ENCODE assay signal across 15 mouse cellular contexts in the genomic region with DNA sequence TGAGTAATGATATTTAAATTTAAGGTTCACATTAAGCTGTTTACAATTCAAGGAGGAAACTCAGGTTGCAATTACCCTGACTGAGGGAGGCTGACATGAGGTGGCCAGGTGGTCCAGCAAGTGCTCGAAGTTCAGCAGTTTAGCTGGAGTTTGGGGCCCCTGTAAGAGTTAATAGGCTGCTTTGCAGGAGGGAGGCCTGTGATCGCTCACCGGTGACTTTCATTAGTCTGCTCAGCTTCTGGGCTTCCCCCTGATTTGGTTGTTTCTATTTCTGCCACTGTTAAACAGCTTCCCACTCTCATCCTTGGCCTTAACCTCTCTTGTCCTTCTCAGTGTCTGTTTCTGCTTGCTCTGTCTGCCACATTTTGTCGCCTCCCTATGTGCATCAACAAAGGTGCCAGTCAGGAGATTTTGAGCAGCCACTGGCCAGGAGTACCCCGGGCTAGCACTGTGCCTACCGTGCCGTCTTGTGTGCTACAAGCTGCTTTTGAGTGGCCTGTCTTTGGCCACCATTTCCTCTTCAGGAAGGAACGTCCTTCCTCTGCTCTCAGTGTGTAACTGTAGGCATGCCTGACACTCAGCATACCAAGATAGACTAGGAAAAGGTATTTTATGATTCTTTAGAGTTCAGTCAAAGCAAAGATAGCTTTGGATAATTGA.
DNase-seq lines count a peak whose midpoint lies in the region; ATAC-seq and TF ChIP-seq lines count a peak whose summit lies in the region.
"Had no signal": no experiment of that assay in that cellular context is flagged by ENCODE, and none has a peak within 500 bp of the region (broad histone marks: within the 10 kb centered on the region; RNA-seq: fewer than 3 reads in every experiment).

No protein-coding gene starts in this region.

- no peaks in the 10 kb centered on the region for H3K36me3 ChIP-seq in thymus, adult 2 months (ENCODE audit: control insufficient read depth, insufficient read depth, low read length)
- 0 out of 2 replicates have a peak, but pooled peaks cover 25% of the 10 kb centered on the region for H3K36me3 ChIP-seq in heart, postnatal 0 days (replicated peaks; ENCODE audit: control insufficient read depth, insufficient read depth, low read length)
- H3K36me3 ChIP-seq in splenic B cell, adult 2 months (ENCODE audit: control insufficient read depth, insufficient read depth, low read length, poor library complexity, severe bottlenecking), result no peaks in the 10 kb centered on the region
- H3K36me3 ChIP-seq in liver, embryonic 12.5 days, result no peaks in the 10 kb centered on the region
- H3K36me3 ChIP-seq: hindbrain, embryonic 12.5 days; midbrain, embryonic 15.5 days had no signal

- peaks cover 4% of the 10 kb centered on the region; the same call in 1 of the 2 replicates for H3K4me1 ChIP-seq in thymus, adult 2 months (replicated peaks; ENCODE audit: control insufficient read depth, insufficient read depth, low read length)
- peaks cover 10% of the 10 kb centered on the region for H3K4me1 ChIP-seq in heart, postnatal 0 days (ENCODE audit: control insufficient read depth, insufficient read depth)
- 0 out of 2 replicates have a peak, but pooled peaks cover 4% of the 10 kb centered on the region for H3K4me1 ChIP-seq in liver, embryonic 12.5 days
- H3K4me1 ChIP-seq: hindbrain, embryonic 12.5 days; midbrain, embryonic 15.5 days had no signal

- DNase-seq in gastrocnemius, adult 2 months, result no peak
- no peak for DNase-seq in gastrocnemius, postnatal 25 days
- peak; percentile 14 for DNase-seq in thymus, postnatal 25 days
- DNase-seq in thymus, adult 2 months, result no peak
- DNase-seq in heart, postnatal 0 days (ENCODE audit: low spot score), result peak; percentile 12
- peak; percentile 12 for DNase-seq in splenic B cell, adult 2 months (ENCODE audit: low read depth, low spot score)
- DNase-seq in gastrocnemius, adult 8-10 months (ENCODE audit: low spot score in 2 of 2), result no peak
- DNase-seq: adrenal gland, postnatal 36 days; cerebellum, adult 11 months; forebrain, postnatal 0 days; liver; lung, postnatal 10 days had no signal

- H3K9me3 ChIP-seq in heart, postnatal 0 days (replicated peaks; ENCODE audit: control insufficient read depth, low read length), result no peaks in the 10 kb centered on the region
- H3K9me3 ChIP-seq in liver, embryonic 12.5 days (replicated peaks), result no peaks in the 10 kb centered on the region
- H3K9me3 ChIP-seq: hindbrain, embryonic 12.5 days; midbrain, embryonic 15.5 days had no signal

- TF ChIP-seq EP300 in heart, postnatal 0 days (IDR thresholded peaks at IDR 0.05; ENCODE audit: low read depth), result no peak

- 34% methylated on average over 8 of the region's 8 CpGs for WGBS in thymus, adult 2 months
- WGBS in heart, postnatal 0 days, result 14% methylated on average over 8 of the region's 8 CpGs
- WGBS in liver, embryonic 12.5 days (ENCODE audit: insufficient replicate concordance), result 24% methylated on average over 8 of the region's 8 CpGs

- no peaks in the 10 kb centered on the region for H3K27me3 ChIP-seq in thymus, adult 2 months (ENCODE audit: control insufficient read depth, insufficient read depth, low read length)
- H3K27me3 ChIP-seq in heart, postnatal 0 days (ENCODE audit: control insufficient read depth, insufficient read depth, low read length), result no peaks in the 10 kb centered on the region
- no peaks in the 10 kb centered on the region for H3K27me3 ChIP-seq in splenic B cell, adult 2 months (ENCODE audit: control insufficient read depth, insufficient read depth, low read length, poor library complexity, severe bottlenecking)
- H3K27me3 ChIP-seq in liver, embryonic 12.5 days (replicated peaks), result no peaks in the 10 kb centered on the region
- H3K27me3 ChIP-seq: hindbrain, embryonic 12.5 days; midbrain, embryonic 15.5 days had no signal

- intact Hi-C loops in gastrocnemius, adult 2 months (cut with DNase I), result no loop called here

- H3K4me3 ChIP-seq in gastrocnemius, adult 2 months, result no peak overlapping the region
- H3K4me3 ChIP-seq in thymus, adult 2 months (ENCODE audit: control insufficient read depth, insufficient read depth, low read length), result no peak overlapping the region
- H3K4me3 ChIP-seq in heart, postnatal 0 days (ENCODE audit: low read depth, low read length), result no peak overlapping the region
- no peak overlapping the region for H3K4me3 ChIP-seq in liver, embryonic 12.5 days
- H3K4me3 ChIP-seq: hindbrain, embryonic 12.5 days; midbrain, embryonic 15.5 days had no signal

- H3K27ac ChIP-seq in gastrocnemius, adult 2 months, result peak overlapping the region; percentile 9
- H3K27ac ChIP-seq in thymus, adult 2 months (ENCODE audit: control insufficient read depth, insufficient read depth, low read length), result no peak overlapping the region
- peak overlapping the region; percentile 48; the same call in 1 of the 2 replicates for H3K27ac ChIP-seq in heart, postnatal 0 days (ENCODE audit: low read depth)
- H3K27ac ChIP-seq in liver, embryonic 12.5 days, result no peak overlapping the region
- H3K27ac ChIP-seq: hindbrain, embryonic 12.5 days; midbrain, embryonic 15.5 days had no signal

- TF ChIP-seq POLR2A in thymus, adult 2 months (IDR thresholded peaks at IDR 0.05; ENCODE audit: control insufficient read depth, extremely low read depth, insufficient read depth, low read length, poor library complexity), result no peak

- TF ChIP-seq CTCF in gastrocnemius, adult 2 months (IDR thresholded peaks at IDR 0.05), result no peak
- TF ChIP-seq CTCF in thymus, adult 2 months (IDR thresholded peaks at IDR 0.05; ENCODE audit: borderline replicate concordance, control insufficient read depth, extremely low read depth, insufficient read depth, low read length, poor library complexity), result no peak
- TF ChIP-seq CTCF in heart, postnatal 0 days (IDR thresholded peaks at IDR 0.05; ENCODE audit: low read depth), result no peak

- ATAC-seq in heart, postnatal 0 days (ENCODE audit: insufficient read depth, low read depth), result peak; percentile 55
- ATAC-seq in liver, embryonic 12.5 days, result no peak
- ATAC-seq: forebrain, postnatal 0 days; midbrain, embryonic 15.5 days had no signal

- H3K4me2 ChIP-seq in heart, postnatal 0 days (ENCODE audit: low read depth, low read length), result no peak overlapping the region
- H3K4me2 ChIP-seq in liver, embryonic 12.5 days, result no peak overlapping the region
- H3K4me2 ChIP-seq: hindbrain, embryonic 12.5 days; midbrain, embryonic 15.5 days had no signal

- H3K9ac ChIP-seq in heart, postnatal 0 days (replicated peaks; ENCODE audit: low read depth, low read length), result no peak overlapping the region
- H3K9ac ChIP-seq in liver, embryonic 12.5 days, result no peak overlapping the region
- H3K9ac ChIP-seq: forebrain, postnatal 0 days; hindbrain, embryonic 12.5 days; midbrain, embryonic 15.5 days had no signal

Comparison
In these comparisons a context has a peak if more than half of its experiments do, and no peak if none do; other contexts are left out.
1. DNase-seq: peak in thymus, postnatal 25 days (single experiment), heart, postnatal 0 days (single experiment) and splenic B cell, adult 2 months (single experiment); none in gastrocnemius, adult 2 months (single experiment), gastrocnemius, postnatal 25 days (single experiment), thymus, adult 2 months (single experiment) and gastrocnemius, adult 8-10 months (0 of 2).
2. H3K27ac ChIP-seq: peak in gastrocnemius, adult 2 months (single experiment) and heart, postnatal 0 days (single experiment); none in thymus, adult 2 months (single experiment) and liver, embryonic 12.5 days (single experiment).